Mouse (Mus musculus): ENCODE data around the gene Smc3.
"Not testable (repeated sequence)": the region's sequence is repeated elsewhere in the genome, so short reads cannot be mapped to it uniquely, and the experiment has no call there.

Gene Smc3

DNA sequence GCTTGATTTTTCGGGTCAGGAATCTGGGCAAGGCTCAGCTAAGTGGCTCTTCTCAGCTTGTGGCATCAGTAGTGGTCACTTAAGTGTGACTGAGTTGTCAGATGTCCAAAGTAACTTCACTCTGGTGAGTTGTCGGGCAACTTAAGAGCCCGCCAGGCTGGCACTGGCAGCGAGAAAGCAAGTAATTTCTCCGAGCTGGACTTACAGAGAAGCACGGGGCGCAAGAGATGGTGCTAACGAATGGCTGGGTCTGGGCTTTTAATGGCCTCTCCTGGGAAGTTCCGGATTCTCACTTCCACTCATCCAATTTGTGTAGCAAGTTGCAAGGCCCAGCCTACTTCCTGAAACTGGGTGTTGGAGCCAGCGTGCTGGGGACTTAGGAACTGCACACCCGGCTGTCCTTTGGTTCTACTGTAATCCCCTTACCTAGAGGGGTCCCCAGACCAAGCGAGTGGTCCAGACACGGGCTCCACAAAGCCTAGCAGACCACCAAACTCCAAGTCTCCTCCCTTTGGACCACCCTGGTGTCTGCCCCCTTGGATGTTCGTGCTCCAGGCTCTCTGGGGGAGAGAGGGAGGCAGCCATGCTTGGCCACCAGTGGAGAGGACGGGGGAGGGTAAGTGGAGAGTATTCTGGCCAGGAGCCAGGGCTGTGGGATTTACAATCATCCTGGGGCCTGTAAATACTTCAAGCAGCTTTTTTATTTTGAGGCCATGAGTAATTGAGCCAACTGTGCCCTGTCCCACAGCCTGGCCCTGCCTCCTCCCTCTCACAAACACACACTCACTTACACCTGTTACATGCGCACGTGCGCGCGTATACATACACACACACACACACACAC lies 53.6 kb downstream of the Smc3 start:
- no peak for DNase-seq (ENCODE audit: low spot score)

- DNase-seq (ENCODE audit: low spot score) = not testable (repeated sequence)
Observed at GRCm38 (mm10) chr19:53656443-53656842, 56.2 kb downstream of the Smc3 start.

- DNase-seq (ENCODE audit: low spot score) = no peak
Observed at GRCm38 (mm10) chr19:53657437-53657836, 57.2 kb downstream of the Smc3 start.

DNA sequence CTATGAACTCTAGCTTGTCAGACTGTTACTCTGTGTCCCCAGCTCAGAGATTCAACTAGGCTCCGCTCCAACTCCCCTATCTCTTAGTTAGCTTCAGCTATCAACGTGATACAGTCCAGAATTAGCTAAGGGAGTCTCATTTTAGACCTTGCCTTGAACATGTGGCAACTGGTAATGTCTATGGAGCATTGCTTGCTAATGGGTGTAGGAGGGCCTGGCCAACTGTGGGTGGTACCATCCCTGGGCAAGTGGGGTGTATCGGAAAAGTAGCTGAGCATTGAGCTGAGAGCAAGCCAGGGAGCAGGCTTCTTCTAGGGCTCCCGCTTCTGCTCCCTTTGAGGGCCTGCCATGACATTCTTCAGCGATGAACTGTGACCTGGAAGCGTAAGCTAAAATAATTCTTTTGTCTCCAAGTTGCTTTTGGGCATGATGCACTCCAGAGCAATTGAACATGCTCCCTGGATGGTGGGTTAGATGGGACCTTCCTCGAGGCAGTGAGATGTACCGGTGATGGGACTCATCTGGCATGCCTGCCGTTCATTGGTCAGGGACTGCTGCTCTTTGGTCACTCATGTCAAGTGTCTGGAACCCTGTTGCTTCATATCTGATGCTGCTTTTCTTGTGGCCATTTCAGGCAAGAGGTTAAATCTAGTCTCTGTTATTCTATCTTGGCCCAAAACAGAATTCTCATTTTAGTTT lies 60.7 kb downstream of the Smc3 start:
- DNase-seq (ENCODE audit: low spot score) = no peak

DNA sequence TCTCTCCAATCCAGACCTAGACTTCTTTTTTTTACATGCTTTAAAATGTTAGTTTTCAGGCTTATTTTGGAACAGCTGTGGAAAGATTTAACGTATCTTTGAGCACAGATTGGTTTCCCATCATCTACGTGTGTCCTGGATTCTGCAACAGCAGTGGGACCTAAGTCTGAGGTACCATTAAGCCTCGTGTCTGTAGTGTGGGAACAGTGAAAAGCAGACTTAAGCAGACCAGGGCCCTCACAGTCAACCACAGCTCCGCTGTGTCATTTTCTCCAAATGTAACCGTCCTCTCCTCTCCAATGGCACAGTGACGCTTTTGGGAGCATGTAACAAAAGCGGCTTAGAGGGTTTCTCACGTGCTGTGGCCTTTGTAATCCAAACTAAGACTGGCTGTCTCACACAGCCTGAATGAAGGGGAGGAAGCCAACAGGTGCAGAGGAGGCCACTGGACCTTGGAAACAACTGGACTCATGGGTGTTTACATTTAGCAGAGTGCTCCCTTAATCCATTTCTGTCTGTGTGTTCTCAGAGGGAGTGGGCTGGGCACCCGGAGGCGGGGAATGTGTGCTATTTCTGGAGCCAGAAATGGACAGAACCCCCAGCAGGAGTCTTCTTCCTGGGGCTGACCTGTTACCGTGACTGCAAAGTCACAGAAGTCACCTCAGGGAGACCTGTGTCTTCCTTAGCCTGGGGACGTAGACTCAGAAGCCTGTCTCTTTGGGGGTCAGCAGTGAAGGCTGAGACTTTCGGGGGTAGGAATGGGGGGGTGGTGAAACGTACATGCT lies 61.9 kb downstream of the Smc3 start:
- no peak for DNase-seq (ENCODE audit: low spot score)

DNA sequence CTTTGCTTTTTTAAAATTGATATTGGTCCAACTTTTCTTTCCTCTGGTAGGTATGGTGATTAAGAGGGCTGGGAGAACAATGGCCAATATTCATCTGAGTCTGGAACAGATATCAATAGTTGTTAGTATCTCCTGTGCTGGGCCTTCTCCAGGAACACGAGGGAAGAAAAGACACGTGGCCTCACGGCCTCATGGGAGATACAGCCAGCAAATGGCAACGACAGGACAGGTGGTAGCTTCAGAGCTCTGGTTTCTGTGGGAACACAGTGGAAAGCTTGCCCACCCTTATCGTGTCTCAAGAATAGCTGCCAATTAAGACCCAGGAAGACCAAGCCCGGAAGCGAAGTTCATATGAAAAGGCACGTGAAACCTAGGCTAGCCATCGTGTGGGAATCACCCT lies 64.6 kb downstream of the Smc3 start:
- no peak for DNase-seq (ENCODE audit: low spot score)

DNA sequence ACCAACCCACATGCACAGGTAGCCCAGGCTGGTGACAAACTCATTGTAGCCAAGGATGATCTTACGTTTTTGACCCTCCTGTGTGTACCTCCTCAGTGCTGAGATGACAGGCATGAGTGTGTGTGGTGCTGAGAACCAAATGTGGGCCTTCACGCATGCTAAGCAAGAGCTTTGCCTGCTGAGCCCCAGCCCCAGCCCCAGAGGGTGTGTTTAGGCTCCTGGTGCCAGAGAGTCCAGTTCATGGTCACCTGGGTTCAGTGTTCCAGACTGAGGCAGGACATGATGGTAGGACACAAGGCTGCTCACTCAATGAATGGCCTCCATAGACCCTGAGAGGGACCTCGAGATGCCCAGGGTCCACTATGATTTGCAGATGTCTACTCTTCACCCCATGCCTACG lies 65.2 kb downstream of the Smc3 start:
- DNase-seq (ENCODE audit: low spot score) = no peak

- no peak for DNase-seq (ENCODE audit: low spot score)
Observed at GRCm38 (mm10) chr19:53666708-53667107, 66.5 kb downstream of the Smc3 start.

- no peak for DNase-seq (ENCODE audit: low spot score)
Observed at GRCm38 (mm10) chr19:53668821-53669220, 68.6 kb downstream of the Smc3 start.

- DNase-seq (ENCODE audit: low spot score) = no peak
Observed at GRCm38 (mm10) chr19:53670625-53671141, 70.5 kb downstream of the Smc3 start.

GRCm38 (mm10) chr19:53671432-53671831 lies 71.2 kb downstream of the Smc3 start:
- no peak for DNase-seq (ENCODE audit: low spot score)

GRCm38 (mm10) chr19:53674131-53674925 lies 74.1 kb downstream of the Smc3 start:
- no peak for DNase-seq (ENCODE audit: low spot score)

GRCm38 (mm10) chr19:53676228-53676627 lies 76.0 kb downstream of the Smc3 start:
- no peak for DNase-seq (ENCODE audit: low spot score)

DNA sequence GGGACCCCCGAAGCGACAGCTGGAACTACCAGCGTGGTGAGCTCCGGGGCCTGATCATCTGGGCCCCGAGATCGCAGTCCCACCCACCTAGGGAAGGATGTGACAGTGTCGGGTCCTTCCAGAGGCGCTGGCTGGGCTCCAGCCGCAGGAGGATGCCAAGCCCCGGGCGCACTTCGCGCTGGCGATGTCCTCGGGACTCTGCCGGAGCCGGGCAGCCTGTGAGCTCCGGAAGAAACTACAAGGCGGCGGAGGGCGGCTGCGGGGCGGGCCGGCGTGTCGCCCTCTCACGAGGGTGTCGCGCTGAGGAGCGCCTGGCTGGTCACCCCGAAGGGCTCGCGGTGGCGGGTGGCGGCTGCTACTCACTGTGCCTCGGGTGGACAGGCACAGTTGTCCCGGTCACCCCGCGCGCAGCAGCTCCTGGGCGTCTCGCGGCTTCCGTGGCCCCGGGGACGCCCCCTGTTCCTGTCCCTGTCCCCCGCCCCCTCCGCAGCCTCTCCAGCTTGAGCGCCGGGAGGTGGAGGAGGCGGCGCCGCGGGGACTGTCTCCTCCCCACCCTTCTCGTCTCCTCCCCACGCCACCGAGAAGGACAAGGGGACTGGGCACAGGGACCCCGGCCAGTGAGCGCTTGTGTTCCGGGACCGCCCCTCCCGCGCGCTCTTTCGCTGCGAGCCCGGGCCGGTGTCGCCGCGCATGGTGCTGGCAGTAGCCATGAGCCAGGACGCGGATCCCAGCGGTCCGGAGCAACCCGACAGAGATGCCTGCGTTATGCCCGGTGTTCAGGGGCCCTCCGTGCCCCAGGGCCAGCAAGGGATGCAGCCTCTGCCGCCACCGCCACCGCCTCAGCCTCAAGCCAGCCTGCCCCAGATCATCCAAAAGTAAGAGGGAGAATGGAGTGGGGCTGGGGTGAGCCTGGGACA lies 76.8 kb downstream of the Smc3 start, which contains the start of gene Rbm20:
TSS of gene Rbm20 (plus strand) at position 589 of the 917 bp plus-strand sequence.
- peak; percentile 36 for DNase-seq (ENCODE audit: low spot score)

- DNase-seq (ENCODE audit: low spot score) = no peak
Observed at GRCm38 (mm10) chr19:53679194-53679593, 79.0 kb downstream of the Smc3 start.

- no peak for DNase-seq (ENCODE audit: low spot score)
Observed at GRCm38 (mm10) chr19:53679981-53680380, 79.8 kb downstream of the Smc3 start.

GRCm38 (mm10) chr19:53682427-53682826 lies 82.2 kb downstream of the Smc3 start:
- DNase-seq (ENCODE audit: low spot score) = no peak

GRCm38 (mm10) chr19:53687592-53687991 lies 87.4 kb downstream of the Smc3 start:
- no peak for DNase-seq (ENCODE audit: low spot score)

DNA sequence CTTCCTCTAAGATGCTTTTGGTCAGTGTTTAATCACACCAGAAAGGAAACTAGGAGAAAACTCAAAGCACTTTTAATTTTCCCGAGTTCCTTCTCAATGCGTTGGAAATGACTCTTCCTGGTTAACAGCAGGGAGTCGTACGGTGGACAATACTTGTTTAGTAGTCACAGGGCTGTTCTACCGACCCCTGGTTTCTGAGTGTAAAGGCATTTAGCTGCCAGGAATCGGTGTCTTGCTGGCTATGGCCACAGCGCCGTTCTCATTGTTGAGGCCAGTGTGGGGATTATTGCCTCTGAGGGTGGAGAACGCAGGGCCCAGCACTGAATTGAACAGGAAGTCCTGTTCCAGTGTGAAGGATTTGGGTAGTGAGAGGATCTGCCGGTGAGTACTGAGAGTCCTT lies 90.6 kb downstream of the Smc3 start:
- DNase-seq (ENCODE audit: low spot score) = no peak

- DNase-seq (ENCODE audit: low spot score) = no peak
Observed at GRCm38 (mm10) chr19:53694020-53694419, 93.8 kb downstream of the Smc3 start.
